9 mouse cellular contexts compared by ENCODE assay signal in genomic region chr7:100461621-100462151, GRCm38 (mm10). TPM values are rescaled to one million over a fixed set of nuclear protein-coding genes. Genes with fewer than 3 reads are reported as not detected.
DNase-seq lines count a peak whose midpoint lies in the region; ATAC-seq lines count a peak whose summit lies in the region.
"Had no signal": no experiment of that assay in that cellular context is flagged by ENCODE, and none has a peak within 500 bp of the region (broad histone marks: within the 10 kb centered on the region; RNA-seq: fewer than 3 reads in every experiment).

No protein-coding gene starts in this region.

- H3K36me3 ChIP-seq in hindbrain, embryonic 16.5 days (ENCODE audit: control insufficient read depth, insufficient read depth, low read length): peaks cover 13% of the 10 kb centered on the region
- peaks cover 69% of the 10 kb centered on the region for H3K36me3 ChIP-seq in hindbrain, embryonic 12.5 days

- peak; percentile 67 for DNase-seq in adrenal gland, adult 8-10 months
- DNase-seq in layer of hippocampus, postnatal 14 days (ENCODE audit: low spot score in 2 of 2): peak; percentile 15 to 75
- peak; percentile 78 to 79 for DNase-seq in lung, postnatal 4 days
- DNase-seq in thymus, postnatal 4 days: no peak

- no peak overlapping the region for H3K9ac ChIP-seq in hindbrain, embryonic 16.5 days (ENCODE audit: low read depth, low read length)
- no peak overlapping the region for H3K9ac ChIP-seq in hindbrain, embryonic 12.5 days
- H3K9ac ChIP-seq: neural tube, embryonic 12.5 days had no signal

- no peaks in the 10 kb centered on the region for H3K27me3 ChIP-seq in hindbrain, embryonic 16.5 days (replicated peaks; ENCODE audit: control insufficient read depth, insufficient read depth, low read length)
- H3K27me3 ChIP-seq in hindbrain, embryonic 12.5 days: no peaks in the 10 kb centered on the region
- H3K27me3 ChIP-seq: neural tube, embryonic 12.5 days had no signal

- H3K9me3 ChIP-seq in hindbrain, embryonic 16.5 days (ENCODE audit: control insufficient read depth, low read length): no peaks in the 10 kb centered on the region
- H3K9me3 ChIP-seq in hindbrain, embryonic 12.5 days (replicated peaks): no peaks in the 10 kb centered on the region
- H3K9me3 ChIP-seq: neural tube, embryonic 12.5 days had no signal

- no peak overlapping the region for H3K4me2 ChIP-seq in hindbrain, embryonic 16.5 days (ENCODE audit: low read length)
- H3K4me2 ChIP-seq in hindbrain, embryonic 12.5 days (replicated peaks): no peak overlapping the region
- H3K4me2 ChIP-seq: neural tube, embryonic 12.5 days had no signal

- no peak overlapping the region for H3K27ac ChIP-seq in hindbrain, embryonic 16.5 days (ENCODE audit: low read depth, low read length)
- H3K27ac ChIP-seq in hindbrain, embryonic 12.5 days: no peak overlapping the region
- H3K27ac ChIP-seq: neural tube, embryonic 12.5 days had no signal

- no peak overlapping the region for H3K4me3 ChIP-seq in hindbrain, embryonic 16.5 days (ENCODE audit: low read length)
- H3K4me3 ChIP-seq in hindbrain, embryonic 12.5 days: no peak overlapping the region
- H3K4me3 ChIP-seq: neural tube, embryonic 12.5 days had no signal

- ATAC-seq in hindbrain, embryonic 16.5 days: peak; percentile 40; the same call in 1 of the 2 replicates
- ATAC-seq in hindbrain, embryonic 12.5 days (ENCODE audit: low FRiP score): no peak
- ATAC-seq in granulocyte monocyte progenitor cell, adult 5-6 weeks (replicated peaks; ENCODE audit: poor library complexity, severe bottlenecking): peak; percentile 81
- no peak for ATAC-seq in activated CD4-positive, CD25-positive, alpha-beta regulatory T cell, adult 4 months

- no peaks in the 10 kb centered on the region for H3K4me1 ChIP-seq in hindbrain, embryonic 16.5 days (ENCODE audit: control insufficient read depth, insufficient read depth, low read depth, low read length)
- H3K4me1 ChIP-seq in hindbrain, embryonic 12.5 days: no peaks in the 10 kb centered on the region
- H3K4me1 ChIP-seq: neural tube, embryonic 12.5 days had no signal

- 79% methylated on average over 6 of the region's 6 CpGs for WGBS in hindbrain, embryonic 16.5 days
- WGBS in hindbrain, embryonic 12.5 days: 91% methylated on average over 6 of the region's 6 CpGs

RNA-seq across cellular contexts. Expression of gene Ucp3, which starts 11.1 kb away (rescaled TPM):
- 0.06 and 0.15 TPM in 2 replicates for polyA plus RNA-seq in hindbrain, embryonic 16.5 days (2015; fragmentation: Nextera tagmentation; extraction: Ambion mirVana)
- not detected in 2 replicates for polyA plus RNA-seq in hindbrain, embryonic 12.5 days (2016; fragmentation: Nextera tagmentation; extraction: Ambion mirVana)
- 10 to 100 TPM in 3 of 4 experiments, 1 to 10 TPM in 1; 6.3 to 17.8 (median 14.7) TPM for total RNA-seq in adrenal gland, adult 8-10 months (2022)
- not detected in 2 replicates for total RNA-seq in granulocyte monocyte progenitor cell, adult 5-6 weeks (2014; fragmentation: Nextera tagmentation)
- total RNA-seq in granulocyte monocyte progenitor cell, adult 5-6 weeks (2017): not detected in 2 replicates
- 1 to 10 TPM; 1.3 to 1.6 TPM for total RNA-seq in layer of hippocampus, postnatal 14 days (2021)
- polyA plus RNA-seq in activated CD4-positive, CD25-positive, alpha-beta regulatory T cell, adult 4 months (2017; shearing (Covaris generic)): not detected
- polyA plus RNA-seq: neural tube, embryonic 12.5 days had no signal

RNA-seq across cellular contexts. Expression of gene Ucp2, which starts 31.5 kb away (rescaled TPM):
- 85.7 and 88.9 TPM in 2 replicates for polyA plus RNA-seq in hindbrain, embryonic 16.5 days (2015; fragmentation: Nextera tagmentation; extraction: Ambion mirVana)
- 123 and 130 TPM in 2 replicates for polyA plus RNA-seq in hindbrain, embryonic 12.5 days (2016; fragmentation: Nextera tagmentation; extraction: Ambion mirVana)
- 100 to 1,000 TPM; 212 to 320 (median 270) TPM for total RNA-seq in adrenal gland, adult 8-10 months (2022)
- total RNA-seq in granulocyte monocyte progenitor cell, adult 5-6 weeks (2014; fragmentation: Nextera tagmentation): 413 and 551 TPM in 2 replicates
- 97.5 and 99.2 TPM in 2 replicates for total RNA-seq in granulocyte monocyte progenitor cell, adult 5-6 weeks (2017)
- 10 to 100 TPM; 75.7 to 85.9 TPM for total RNA-seq in layer of hippocampus, postnatal 14 days (2021)
- 1,000 to 10,000 TPM; 1,097 to 1,340 TPM for polyA plus RNA-seq in activated CD4-positive, CD25-positive, alpha-beta regulatory T cell, adult 4 months (2017; shearing (Covaris generic))

RNA-seq across cellular contexts. Expression of gene Dnajb13, which starts 53.1 kb away (rescaled TPM):
- 6.8 and 8.6 TPM in 2 replicates for polyA plus RNA-seq in hindbrain, embryonic 16.5 days (2015; fragmentation: Nextera tagmentation; extraction: Ambion mirVana)
- 5.0 and 8.2 TPM in 2 replicates for polyA plus RNA-seq in hindbrain, embryonic 12.5 days (2016; fragmentation: Nextera tagmentation; extraction: Ambion mirVana)
- total RNA-seq in adrenal gland, adult 8-10 months (2022): under 1 TPM; 0.20 to 0.89 (median 0.42) TPM
- total RNA-seq in granulocyte monocyte progenitor cell, adult 5-6 weeks (2014; fragmentation: Nextera tagmentation): not detected in 2 replicates
- not detected in 2 replicates for total RNA-seq in granulocyte monocyte progenitor cell, adult 5-6 weeks (2017)
- 1 to 10 TPM in 1 of 2 experiments, under 1 TPM in 1; 0.62 to 1.0 TPM for total RNA-seq in layer of hippocampus, postnatal 14 days (2021)
- polyA plus RNA-seq in activated CD4-positive, CD25-positive, alpha-beta regulatory T cell, adult 4 months (2017; shearing (Covaris generic)): 10 to 100 TPM; 10.4 to 17.4 TPM

Comparison
In these comparisons a context has a peak if more than half of its experiments do, and no peak if none do; other contexts are left out.
1. ATAC-seq: peak in hindbrain, embryonic 16.5 days (single experiment) and granulocyte monocyte progenitor cell, adult 5-6 weeks (single experiment); none in hindbrain, embryonic 12.5 days (single experiment) and activated CD4-positive, CD25-positive, alpha-beta regulatory T cell, adult 4 months (single experiment).